Mouse (Mus musculus) heart, embryonic 14.5 days (tissue): Measurements from ENCODE around the gene Olfr667. TPM values are rescaled to one million over a fixed set of nuclear protein-coding genes. Genes with fewer than 3 reads are reported as not detected.
"Not testable (repeated sequence)": the region's sequence is repeated elsewhere in the genome, so short reads cannot be mapped to it uniquely, and the experiment has no call there.

ENCODE experiments used
- ATAC-seq: fragments of 200-750 bp; cut with Nextera tagmentation; 2 replicates; pipeline ENCODE4 v1.8.0; 2017; ENCODE audit warnings: low read depth, moderate TSS enrichment; ENCODE audit not compliant: insufficient number of reproducible peaks, insufficient read depth, low FRiP score
- H3K27ac ChIP-seq, 2 experiments: fragments of 200-500 bp in 1 of 2; fragments of 300-500 bp in 1 of 2; sonication (generic) in 1 of 2; replicated peaks in 1 of 2; 2 replicates each; pipeline ENCODE4 v1.5.1; 2012 to 2014; ENCODE audit warnings: low read depth in 2 of 2, low read length in 2 of 2, control low read depth in 1 of 2, mild to moderate bottlenecking in 1 of 2, mixed read lengths in 1 of 2; ENCODE audit not compliant: control insufficient read depth in 1 of 2, insufficient read depth in 1 of 2
- H3K27me3 ChIP-seq: fragments of 300-500 bp; sonication (generic); 2 replicates; pipeline ENCODE4 v1.6.1; 2014; ENCODE audit warnings: mild to moderate bottlenecking, low read length, control low read depth; ENCODE audit not compliant: control insufficient read depth, insufficient read depth
- H3K36me3 ChIP-seq: fragments of 300-500 bp; sonication (generic); 2 replicates; pipeline ENCODE4 v1.6.1; 2014; ENCODE audit warnings: mild to moderate bottlenecking, control low read depth, low read length, mixed read lengths; ENCODE audit not compliant: control insufficient read depth, insufficient read depth
- H3K4me1 ChIP-seq, 2 experiments: fragments of 200-500 bp in 1 of 2; fragments of 300-500 bp in 1 of 2; sonication (generic) in 1 of 2; 2 replicates each; pipeline ENCODE4 v1.6.1; 2012 to 2014; ENCODE audit warnings: low read length in 2 of 2, control low read depth in 1 of 2, mixed read lengths in 1 of 2; ENCODE audit not compliant: control insufficient read depth in 2 of 2, insufficient read depth in 2 of 2
- H3K4me2 ChIP-seq: fragments of 300-500 bp; sonication (generic); 2 replicates; pipeline ENCODE4 v1.6.1; 2014; ENCODE audit warnings: mild to moderate bottlenecking, low read length
- H3K4me3 ChIP-seq, 2 experiments: fragments of 200-500 bp in 1 of 2; fragments of 300-500 bp in 1 of 2; sonication (generic) in 1 of 2; 2 replicates each; pipeline ENCODE4 v1.5.1; 2012 to 2014; ENCODE audit warnings: low read length in 2 of 2, mild to moderate bottlenecking in 2 of 2, control low read depth in 1 of 2, low read depth in 1 of 2, moderate library complexity in 1 of 2; ENCODE audit not compliant: control insufficient read depth in 1 of 2, insufficient read depth in 1 of 2
- H3K9ac ChIP-seq: fragments of 300-500 bp; sonication (generic); 2 replicates; pipeline ENCODE4 v1.6.1; 2014; ENCODE audit warnings: mild to moderate bottlenecking, low read length
- H3K9me3 ChIP-seq: fragments of 300-500 bp; sonication (generic); 2 replicates; pipeline ENCODE4 v1.6.1; 2016; ENCODE audit warnings: low read length, control low read depth; ENCODE audit not compliant: control insufficient read depth
- WGBS: fragments of 180-500 bp; shearing (Covaris S2); extraction: QIAGEN DNeasy Blood & Tissue Kit; methylation state at CpG from one replicate; pipeline ENCODE4 v1.1.7; 2014; 5-methylcytosine and 5-hydroxymethylcytosine counted together
- polyA plus RNA-seq: library from polyadenylated mRNA; unstranded; fragments of >200 nt; fragmentation: Nextera tagmentation; extraction: Ambion mirVana; gene quantifications from 2 replicates; pipeline ENCODE4 v1.2.1, GENCODE M21; 2014

The Olfr667 gene
- not detected in 2 replicates for polyA plus RNA-seq

- Histone ChIP-seq H3K27me3 (no peaks in the 10 kb centered on the region), H3K36me3 (no peaks in the 10 kb centered on the region), H3K4me1 (no peaks in the 10 kb centered on the region), H3K4me3 (no peak within 1 kb of the TSS), H3K9me3 (no peaks in the 10 kb centered on the region), H3K9ac (no peak within 1 kb of the TSS), H3K27ac (no peak within 1 kb of the TSS), H3K4me2 (no peak within 1 kb of the TSS)
- 69% methylated on average over 1 of the region's 1 CpGs for WGBS
- no peak for ATAC-seq
Observed at GRCm38 (mm10) chr7:104921382-104921781, at the start of gene Olfr667. Gene Olfr667 (minus strand): TSS chr7:104921482.

GRCm38 (mm10) chr7:104962520-104962919, 41.2 kb upstream of the Olfr667 start, which contains the start of gene Olfr670:
Gene Olfr670 (minus strand): TSS chr7:104962620.
- Histone ChIP-seq H3K27me3 (no peaks in the 10 kb centered on the region), H3K9me3 (no peaks in the 10 kb centered on the region), H3K4me3 (no peak within 1 kb of the TSS), H3K36me3 (no peaks in the 10 kb centered on the region), H3K9ac (no peak within 1 kb of the TSS), H3K4me2 (no peak within 1 kb of the TSS), H3K4me1 (no peaks in the 10 kb centered on the region), H3K27ac (no peak within 1 kb of the TSS)
- WGBS: 39% methylated on average over 1 of the region's 1 CpGs
- ATAC-seq: no peak

- H3K36me3 ChIP-seq, H3K27me3 ChIP-seq, H3K4me3 ChIP-seq, H3K4me1 ChIP-seq, H3K9me3 ChIP-seq, H3K27ac ChIP-seq, ATAC-seq, H3K4me2 ChIP-seq, H3K9ac ChIP-seq: not testable (repeated sequence)
- 86% methylated on average over 16 of the region's 16 CpGs for WGBS
Observed at GRCm38 (mm10) chr7:104950234-104950633, 29.0 kb upstream of the Olfr667 start.

- H3K4me1 ChIP-seq: no peaks in the 10 kb centered on the region
- no peak within 1 kb of the TSS for H3K27ac ChIP-seq
- 76% methylated on average over 1 of the region's 1 CpGs for WGBS
- no peaks in the 10 kb centered on the region for H3K9me3 ChIP-seq
- no peak within 1 kb of the TSS for H3K9ac ChIP-seq
- no peaks in the 10 kb centered on the region for H3K27me3 ChIP-seq
- H3K4me2 ChIP-seq: no peak within 1 kb of the TSS
- no peaks in the 10 kb centered on the region for H3K36me3 ChIP-seq
- ATAC-seq: no peak
- no peak within 1 kb of the TSS for H3K4me3 ChIP-seq
Observed at GRCm38 (mm10) chr7:104933940-104934339, 12.7 kb upstream of the Olfr667 start, which contains the start of gene Olfr669. Gene Olfr669 (plus strand): TSS chr7:104934240.

GRCm38 (mm10) chr7:104927957-104928356, 6.7 kb upstream of the Olfr667 start, which contains the start of gene Olfr668:
Gene Olfr668 (minus strand): TSS chr7:104928057.
- H3K4me3 ChIP-seq: no peak within 1 kb of the TSS
- no peak for ATAC-seq
- H3K4me2 ChIP-seq: no peak within 1 kb of the TSS
- 63% methylated on average over 1 of the region's 1 CpGs for WGBS
- H3K27ac ChIP-seq: no peak within 1 kb of the TSS
- H3K9me3 ChIP-seq: no peaks in the 10 kb centered on the region
- no peak within 1 kb of the TSS for H3K9ac ChIP-seq
- H3K27me3 ChIP-seq: no peaks in the 10 kb centered on the region
- no peaks in the 10 kb centered on the region for H3K36me3 ChIP-seq
- no peaks in the 10 kb centered on the region for H3K4me1 ChIP-seq

- H3K4me2 ChIP-seq: no peak within 1 kb of the TSS
- H3K4me3 ChIP-seq: no peak within 1 kb of the TSS
- no peaks in the 10 kb centered on the region for H3K4me1 ChIP-seq
- no peaks in the 10 kb centered on the region for H3K27me3 ChIP-seq
- no peak for ATAC-seq
- no peaks in the 10 kb centered on the region for H3K9me3 ChIP-seq
- no peaks in the 10 kb centered on the region for H3K36me3 ChIP-seq
- WGBS: 85% methylated on average over 2 of the region's 2 CpGs
- H3K9ac ChIP-seq: no peak within 1 kb of the TSS
- no peak within 1 kb of the TSS for H3K27ac ChIP-seq
Observed at GRCm38 (mm10) chr7:104895852-104896251, 25.4 kb downstream of the Olfr667 start, which contains the start of gene Olfr666. Gene Olfr666 (minus strand): TSS chr7:104895952.

- 26% methylated on average over 1 of the region's 1 CpGs for WGBS
- no peaks in the 10 kb centered on the region for H3K4me1 ChIP-seq
- no peak within 1 kb of the TSS for H3K4me3 ChIP-seq
- ATAC-seq: no peak
- no peak within 1 kb of the TSS for H3K9ac ChIP-seq
- no peaks in the 10 kb centered on the region for H3K36me3 ChIP-seq
- H3K27ac ChIP-seq: no peak within 1 kb of the TSS
- no peaks in the 10 kb centered on the region for H3K27me3 ChIP-seq
- H3K9me3 ChIP-seq: 0 out of 2 replicates have a peak, but pooled peaks cover 3% of the 10 kb centered on the region
- H3K4me2 ChIP-seq: no peak within 1 kb of the TSS
Observed at GRCm38 (mm10) chr7:104877731-104878130, 43.6 kb downstream of the Olfr667 start, which contains the start of gene Olfr665. Gene Olfr665 (plus strand): TSS chr7:104878031.
